Mouse (Mus musculus) ES-E14 (cell line): ENCODE measurements around the gene Zfp770. TPM values are rescaled to one million over a fixed set of nuclear protein-coding genes. Genes with fewer than 3 reads are reported as not detected.
"Not testable (repeated sequence)": the region's sequence is repeated elsewhere in the genome, so short reads cannot be mapped to it uniquely, and the experiment has no call there.

ENCODE experiments used
- DNase-seq: peaks from one replicate; pipeline ENCODE4 v3.0.0-alpha.2; 2013; ENCODE audit warnings: low read depth, low spot score
- H3K27ac ChIP-seq: 2 replicates; pipeline ENCODE4 v1.5.1; 2012; ENCODE audit warnings: low read depth, mild to moderate bottlenecking, low read length, moderate library complexity, mixed read lengths; ENCODE audit not compliant: poor library complexity, insufficient read depth, severe bottlenecking
- H3K36me3 ChIP-seq: 2 replicates; pipeline ENCODE4 v1.6.1; 2012; ENCODE audit warnings: mild to moderate bottlenecking, low read length, moderate library complexity, mixed read lengths; ENCODE audit not compliant: control insufficient read depth, poor library complexity, insufficient read depth, severe bottlenecking
- H3K4me1 ChIP-seq, 2 experiments: fragments of 150-350 bp in 1 of 2; sonication (generic) in 1 of 2; 2 replicates each; pipeline ENCODE4 v1.6.1; 2012; ENCODE audit warnings: low read length in 2 of 2, mild to moderate bottlenecking in 1 of 2, mixed read lengths in 1 of 2; ENCODE audit not compliant: control insufficient read depth in 2 of 2, insufficient read depth in 2 of 2, poor library complexity in 1 of 2
- H3K4me3 ChIP-seq, 2 experiments: fragments of 150-350 bp in 1 of 2; sonication (generic) in 1 of 2; 2 replicates each; pipeline ENCODE4 v1.5.1; 2012; ENCODE audit warnings: low read length in 2 of 2, low read depth in 1 of 2, mild to moderate bottlenecking in 1 of 2, mixed read lengths in 1 of 2; ENCODE audit not compliant: insufficient read depth in 1 of 2, poor library complexity in 1 of 2, severe bottlenecking in 1 of 2
- H3K9ac ChIP-seq: 2 replicates; pipeline ENCODE4 v1.6.1; 2012; ENCODE audit warnings: low read depth, mild to moderate bottlenecking, low read length, mixed read lengths; ENCODE audit not compliant: poor library complexity, insufficient read depth, severe bottlenecking
- H3K9me3 ChIP-seq: fragments of 150-350 bp; sonication (generic); 2 replicates; pipeline ENCODE4 v1.6.1; 2012; ENCODE audit warnings: low read depth, mild to moderate bottlenecking, low read length; ENCODE audit not compliant: control insufficient read depth, insufficient read depth
- HCFC1 ChIP-seq: IDR thresholded peaks from 2 replicates; pipeline ENCODE4 v1.6.1; 2012; ENCODE audit warnings: low read length, inconsistent platforms, borderline replicate concordance; ENCODE audit not compliant: insufficient read depth
- MAFK ChIP-seq: IDR thresholded peaks from 2 replicates; pipeline ENCODE4 v1.6.1; 2014; ENCODE audit warnings: mild to moderate bottlenecking, low read depth, low read length, inconsistent platforms; ENCODE audit not compliant: insufficient read depth
- ZC3H11A ChIP-seq: IDR thresholded peaks from 2 replicates; pipeline ENCODE4 v1.6.1; 2012; ENCODE audit warnings: low read depth, mild to moderate bottlenecking, inconsistent platforms, low read length, borderline replicate concordance
- ZNF384 ChIP-seq: IDR thresholded peaks from 2 replicates; pipeline ENCODE4 v1.6.1; 2012; ENCODE audit warnings: low read depth, low read length, inconsistent platforms
- in situ Hi-C, 2 experiments: fragments of 600-800 bp; cut with MboI; formaldehyde crosslinking; loops; one replicate each; pipeline ENCODE4 v1.15.1; 2025; ENCODE audit warnings: low sequenced_read_pairs in 2 of 2, inconsistent platforms in 1 of 2; ENCODE audit not compliant: unreplicated experiment in 2 of 2
- total RNA-seq: library from RNA; depleted of rRNA; stranded (reverse); fragments of 300-350 nt; gene quantifications from 2 replicates; pipeline ENCODE4 v1.2.3, GENCODE M21; 2012

The Zfp770 gene
- total RNA-seq, 1 experiment, result 11.5 TPM

- peaks cover 0 to 2% of the 10 kb centered on the region in 2 experiments; a peak in 1 of 4 replicates for H3K4me1 ChIP-seq
- in situ Hi-C loops, result no loop called here
- H3K27ac ChIP-seq, result no peak overlapping the region
Observed at GRCm38 (mm10) chr2:114196421-114196820, 4.8 kb downstream of the Zfp770 start.

GRCm38 (mm10) chr2:114186924-114187323, 14.3 kb downstream of the Zfp770 start, which contains the start of gene Aqr:
Aqr (minus strand) TSS chr2:114187024.
- H3K9me3 ChIP-seq, H3K4me1 ChIP-seq, H3K9ac ChIP-seq, DNase-seq, in situ Hi-C loops, H3K27ac ChIP-seq, H3K36me3 ChIP-seq, H3K4me3 ChIP-seq: not testable (repeated sequence)

More at GRCm38 (mm10) chr2:114196421-114196820, 4.8 kb downstream of the Zfp770 start:
- Histone ChIP-seq H3K36me3 (peaks cover 2% of the 10 kb centered on the region), H3K9ac (no peak overlapping the region), H3K4me3 (no peak overlapping the region), H3K9me3 (no peaks in the 10 kb centered on the region)
- no peak for DNase-seq
- no peak for TF ChIP-seq ZNF384
- TF ChIP-seq ZC3H11A, result no peak

GRCm38 (mm10) chr2:114177802-114178733, 23.2 kb downstream of the Zfp770 start:
- DNase-seq, result peak; percentile 29
- no peaks in the 10 kb centered on the region for H3K36me3 ChIP-seq
- in situ Hi-C loops, result no loop called here
- no peak overlapping the region for H3K9ac ChIP-seq
- peak overlapping the region; percentile 18 to 27; a peak in 3 of 4 replicates for H3K4me3 ChIP-seq
- TF ChIP-seq MAFK, result no peak
- peak; percentile 93 for TF ChIP-seq ZNF384
- H3K9me3 ChIP-seq, result no peaks in the 10 kb centered on the region
- H3K4me1 ChIP-seq, result peaks cover 4% of the 10 kb centered on the region in 2 experiments; a peak in 3 of 4 replicates
- peak overlapping the region; percentile 81 for H3K27ac ChIP-seq

GRCm38 (mm10) chr2:114174651-114175484, 26.4 kb downstream of the Zfp770 start:
- TF ChIP-seq HCFC1 (peak; percentile 66), ZC3H11A (no peak)
- Histone ChIP-seq H3K27ac (peak overlapping the region; percentile 68), H3K4me1 (peaks cover 4 to 6% of the 10 kb centered on the region in 2 experiments; a peak in 3 of 4 replicates), H3K9me3 (no peaks in the 10 kb centered on the region), H3K9ac (peak overlapping the region; percentile 100), H3K4me3 (peak overlapping the region; percentile 88 to 100), H3K36me3 (peaks cover 4% of the 10 kb centered on the region; the same call in 1 of the 2 replicates)
- peak; percentile 76 for DNase-seq
- in situ Hi-C loops, result no loop called here
